Mouse (Mus musculus) kidney, adult 2 months (tissue): ENCODE measurements around the gene Mzf1.

Experiments used
- CTCF ChIP-seq: fragments of 200-500 bp; conservative IDR thresholded peaks from 2 replicates; pipeline ENCODE4 v1.5.1; 2011; ENCODE audit warnings: low read depth, mild to moderate bottlenecking, control low read depth, low read length, moderate library complexity, mixed read lengths; ENCODE audit not compliant: insufficient read depth, insufficient read length
- POLR2A ChIP-seq: fragments of 200-500 bp; IDR thresholded peaks from one replicate; pipeline ENCODE4 v1.6.1; 2011; ENCODE audit warnings: low read depth, low read length, control low read depth

DNA sequence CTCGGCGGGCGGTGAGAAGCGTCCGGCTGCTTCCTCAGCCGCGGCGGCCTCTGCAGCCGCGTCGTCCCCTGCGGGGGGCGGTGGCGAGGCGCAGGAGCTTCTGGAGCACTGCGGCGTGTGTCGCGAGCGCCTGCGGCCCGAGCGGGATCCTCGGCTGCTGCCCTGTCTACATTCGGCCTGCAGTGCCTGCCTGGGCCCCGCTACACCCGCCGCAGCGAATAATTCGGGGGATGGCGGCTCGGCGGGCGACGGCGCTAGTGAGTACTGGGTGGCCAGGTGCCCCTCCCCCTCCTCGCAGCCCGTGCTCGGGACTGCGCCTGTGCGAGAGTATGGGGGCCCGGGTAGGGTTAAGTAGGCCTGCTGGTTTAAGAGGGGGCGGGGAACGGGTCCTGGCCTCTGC lies 29.8 kb downstream of the Mzf1 start:
- TF ChIP-seq CTCF (no peak), POLR2A (no peak)
